Mouse (Mus musculus) testis, adult 2 months (tissue): ENCODE data around the gene Stag1.

Source experiments
- CTCF ChIP-seq: fragments of 200-500 bp; IDR thresholded peaks from 2 replicates; pipeline ENCODE4 v1.5.1; 2012; ENCODE audit warnings: low read depth, mild to moderate bottlenecking, inconsistent platforms, low read length, moderate library complexity; ENCODE audit not compliant: control insufficient read depth, insufficient read depth, insufficient replicate concordance
- POLR2A ChIP-seq: fragments of 200-500 bp; IDR thresholded peaks from 2 replicates; pipeline ENCODE4 v1.6.1; 2012; ENCODE audit warnings: low read depth, mild to moderate bottlenecking, inconsistent platforms, low read length, moderate library complexity; ENCODE audit not compliant: control insufficient read depth

DNA sequence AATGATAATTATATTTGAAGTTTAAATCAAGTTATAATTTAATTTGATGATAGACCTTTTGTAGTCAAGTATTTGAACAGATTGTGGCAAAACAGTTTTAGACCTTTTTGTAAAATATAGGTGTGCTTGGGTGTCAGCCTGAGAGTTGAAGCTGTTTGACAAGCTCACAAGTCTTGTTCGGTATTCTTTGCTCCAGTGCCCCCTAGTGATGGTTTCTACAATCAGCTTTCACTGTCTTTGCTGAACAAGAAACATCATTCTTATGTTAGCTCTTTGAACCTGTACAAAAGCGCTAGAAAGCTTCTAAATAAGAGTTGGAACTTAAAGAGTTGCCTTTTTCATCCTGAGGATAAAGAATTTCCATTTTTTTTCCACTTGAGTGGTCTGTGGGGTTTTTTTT, 319.5 kb downstream of the Stag1 start:
- TF ChIP-seq CTCF: no peak
- no peak for TF ChIP-seq POLR2A
